Mouse (Mus musculus) kidney, postnatal 25 days (tissue): Measurements from ENCODE around the gene Dapk1.

Experiments
- DNase-seq, 2 experiments: peaks; one replicate each; pipeline ENCODE4 v3.0.0; 2021; ENCODE audit warnings: mixed read lengths in 2 of 2

Gene Dapk1

GRCm38 (mm10) chr13:60696741-60697140 lies 95.0 kb downstream of the Dapk1 start:
- DNase-seq, result no peak

- peak in 1 of 2 experiments; percentile 58 for DNase-seq
Measured at GRCm38 (mm10) chr13:60698021-60698420, 96.3 kb downstream of the Dapk1 start.

- DNase-seq, result peak; percentile 61 to 75
Measured at GRCm38 (mm10) chr13:60701671-60702171, 100.0 kb downstream of the Dapk1 start.

- DNase-seq, result no peak
Measured at GRCm38 (mm10) chr13:60707541-60708468, 106.1 kb downstream of the Dapk1 start.

GRCm38 (mm10) chr13:60709136-60709535 lies 107.4 kb downstream of the Dapk1 start:
- DNase-seq, result no peak

- no peak for DNase-seq
Measured at GRCm38 (mm10) chr13:60710963-60711362, 109.2 kb downstream of the Dapk1 start.

GRCm38 (mm10) chr13:60713537-60713936 lies 111.8 kb downstream of the Dapk1 start:
- DNase-seq, result no peak

GRCm38 (mm10) chr13:60716107-60716506 lies 114.4 kb downstream of the Dapk1 start:
- DNase-seq, result no peak

- DNase-seq, result no peak
Measured at GRCm38 (mm10) chr13:60717421-60717820, 115.7 kb downstream of the Dapk1 start.

- peak in 1 of 2 experiments; percentile 27 for DNase-seq
Measured at GRCm38 (mm10) chr13:60719581-60719980, 117.8 kb downstream of the Dapk1 start.

- no peak for DNase-seq
Measured at GRCm38 (mm10) chr13:60722763-60723162, 121.0 kb downstream of the Dapk1 start.

- no peak for DNase-seq
Measured at GRCm38 (mm10) chr13:60728276-60729054, 126.7 kb downstream of the Dapk1 start.

GRCm38 (mm10) chr13:60729055-60729402 lies 127.3 kb downstream of the Dapk1 start:
- no peak for DNase-seq

GRCm38 (mm10) chr13:60730587-60730986 lies 128.8 kb downstream of the Dapk1 start:
- DNase-seq, result no peak

GRCm38 (mm10) chr13:60731001-60731400 lies 129.3 kb downstream of the Dapk1 start:
- no peak for DNase-seq

GRCm38 (mm10) chr13:60735306-60735705 lies 133.6 kb downstream of the Dapk1 start:
- no peak for DNase-seq

- DNase-seq, result peak; percentile 72 to 93
Measured at GRCm38 (mm10) chr13:60736421-60737105, 134.8 kb downstream of the Dapk1 start.

GRCm38 (mm10) chr13:60737632-60738324 lies 136.0 kb downstream of the Dapk1 start:
- DNase-seq, result peak; percentile 94 to 95

- peak; percentile 85 to 90 for DNase-seq
Measured at GRCm38 (mm10) chr13:60738429-60738828, 136.7 kb downstream of the Dapk1 start.

- no peak for DNase-seq
Measured at GRCm38 (mm10) chr13:60740248-60740647, 138.5 kb downstream of the Dapk1 start.

GRCm38 (mm10) chr13:60742611-60743010 lies 140.9 kb downstream of the Dapk1 start:
- no peak for DNase-seq

GRCm38 (mm10) chr13:60743381-60744077 lies 141.8 kb downstream of the Dapk1 start:
- DNase-seq, result no peak
